Mouse (Mus musculus) 3134 (cell line): ENCODE results near the gene Smarca4.

Experiments
- DNase-seq: peaks from one replicate; pipeline ENCODE4 v3.0.0-alpha.2; 2011; ENCODE audit warnings: low spot score; ENCODE audit not compliant: insufficient read length; ENCODE audit errors: extremely low read depth

Smarca4 gene

GRCm38 (mm10) chr9:21747238-21747774 lies 131.3 kb downstream of the Smarca4 start:
- DNase-seq = no peak

GRCm38 (mm10) chr9:21748033-21748432 lies 132.1 kb downstream of the Smarca4 start:
- DNase-seq = peak; percentile 15

- DNase-seq = peak; percentile 39
Observed at GRCm38 (mm10) chr9:21748491-21748890, 132.5 kb downstream of the Smarca4 start.

GRCm38 (mm10) chr9:21749382-21750118 lies 133.6 kb downstream of the Smarca4 start:
- DNase-seq = no peak

DNA sequence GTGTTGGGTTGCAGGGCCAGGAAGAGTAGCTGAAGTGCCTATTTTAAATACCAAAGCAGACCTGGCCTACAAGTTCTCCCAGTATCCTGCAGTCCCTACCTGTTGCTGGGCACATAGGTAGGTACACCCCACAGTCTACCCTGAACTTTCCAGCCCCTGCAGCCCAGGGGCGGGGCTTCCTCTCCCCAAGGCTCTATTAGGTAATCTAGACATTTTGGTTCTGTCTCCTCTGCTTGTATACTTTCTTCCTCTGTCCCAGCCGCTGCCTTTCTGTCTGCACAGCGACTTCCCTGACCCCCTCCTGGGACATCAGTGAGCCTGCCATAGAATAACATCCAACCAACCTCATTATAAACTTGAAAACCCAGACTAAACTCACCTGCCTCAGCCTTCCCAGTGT lies 134.4 kb downstream of the Smarca4 start:
- no peak for DNase-seq

- DNase-seq = peak; percentile 82
Observed at GRCm38 (mm10) chr9:21751347-21751746, 135.4 kb downstream of the Smarca4 start.

GRCm38 (mm10) chr9:21752252-21752792 lies 136.4 kb downstream of the Smarca4 start:
- DNase-seq = peak; percentile 78
